Mouse (Mus musculus) skeletal muscle tissue, adult 2 months (tissue): ENCODE measurements around the gene Herc3.
"Not testable (repeated sequence)": the region's sequence is repeated elsewhere in the genome, so short reads cannot be mapped to it uniquely, and the experiment has no call there.

Source experiments
- DNase-seq: peaks from one replicate; pipeline ENCODE4 v3.0.0-alpha.2; 2012; ENCODE audit warnings: low read depth, low spot score

Herc3 gene

DNA sequence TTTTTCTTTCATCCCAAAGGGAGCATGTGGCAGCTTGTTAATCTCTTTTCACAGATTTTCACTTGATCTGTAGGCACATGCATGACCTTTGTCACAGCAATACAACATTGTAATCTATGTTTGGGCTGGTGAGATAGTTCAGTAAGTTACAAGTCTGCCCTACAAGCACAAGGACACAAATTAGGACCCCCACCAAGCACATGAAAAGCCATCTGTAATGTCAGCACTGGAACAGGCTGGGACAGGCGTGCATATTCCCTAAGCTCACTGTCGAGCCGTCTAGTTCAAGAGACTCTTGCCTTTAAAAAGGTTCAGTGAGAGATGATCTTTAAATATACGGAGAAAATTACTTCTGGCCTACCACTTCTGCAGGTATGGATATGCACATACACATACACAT lies 28.3 kb downstream of the Herc3 start:
- no peak for DNase-seq

DNA sequence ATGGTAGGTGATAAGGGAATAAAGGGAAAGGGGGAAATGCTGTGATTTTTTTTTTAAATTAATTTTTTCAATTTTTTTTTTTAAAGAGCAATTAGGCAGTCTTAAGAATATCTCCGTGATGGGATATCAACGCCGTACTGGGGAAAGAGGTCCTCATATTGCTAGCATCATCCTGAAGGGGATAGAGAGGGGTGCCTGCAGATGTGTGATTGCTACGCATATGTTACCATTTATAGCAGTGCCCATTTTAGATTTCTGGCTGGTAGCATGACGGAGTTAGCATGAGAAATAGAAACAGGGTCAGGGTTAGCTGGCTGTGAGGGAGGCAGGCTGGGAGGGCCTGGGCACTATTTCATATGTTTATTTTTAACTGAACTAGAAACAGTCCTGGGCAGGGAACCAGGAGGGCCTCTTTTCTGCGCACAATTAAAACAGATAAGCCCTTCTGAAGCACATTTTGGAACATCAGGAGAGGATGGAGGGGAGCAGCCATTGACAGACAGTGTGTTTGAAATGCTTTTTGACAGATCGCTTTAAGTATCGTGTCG lies 31.3 kb downstream of the Herc3 start:
- peak; percentile 74 for DNase-seq

DNA sequence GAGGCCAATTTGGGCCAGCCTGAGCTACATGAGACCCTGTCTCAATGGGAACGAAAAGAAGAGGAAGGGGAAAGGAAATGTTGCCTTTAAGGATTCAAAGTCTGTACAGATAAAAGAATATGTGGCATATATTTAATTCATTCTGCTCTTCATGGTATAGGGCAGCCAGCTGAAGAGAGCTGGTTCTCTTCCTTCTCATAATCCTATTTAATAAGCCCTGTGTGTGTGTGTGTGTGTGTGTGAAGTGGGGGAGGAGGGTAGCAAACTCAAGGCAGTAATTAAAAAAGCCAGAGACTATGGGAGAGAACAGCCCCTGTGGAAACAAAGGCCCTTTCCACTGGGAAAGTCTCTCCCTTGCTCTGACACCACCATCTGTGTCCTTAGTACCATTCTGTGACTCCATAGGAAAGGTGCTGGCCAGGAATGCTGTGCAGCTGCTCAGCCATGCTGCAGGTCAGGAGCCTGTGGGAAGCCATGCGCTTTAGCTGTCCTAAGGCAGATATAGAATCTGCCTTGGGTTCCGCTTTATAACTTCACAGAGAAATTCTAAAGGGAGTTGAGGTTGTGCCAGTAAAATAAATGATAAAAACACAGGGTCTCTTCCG lies 32.5 kb downstream of the Herc3 start:
- DNase-seq, result no peak

DNA sequence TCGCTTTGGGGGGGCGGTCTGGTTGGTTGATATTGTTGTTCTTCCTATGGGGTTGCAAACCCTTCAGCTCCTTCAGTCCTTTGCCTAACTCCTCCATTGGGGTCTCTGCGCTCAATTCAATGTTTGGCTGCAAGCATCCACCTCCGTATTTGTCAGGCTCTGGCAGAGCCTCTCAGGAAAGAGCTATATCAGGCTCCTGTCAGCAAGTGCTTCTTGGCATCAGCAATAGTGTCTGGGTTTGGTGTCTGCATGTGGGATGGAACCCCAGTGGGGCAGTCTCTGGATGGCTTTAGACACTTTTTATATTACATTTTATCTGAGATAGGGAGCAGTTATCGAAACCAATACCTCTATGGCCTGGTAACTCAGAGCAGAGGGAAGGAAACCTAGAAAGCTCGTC lies 36.6 kb downstream of the Herc3 start:
- not testable (repeated sequence) for DNase-seq

DNA sequence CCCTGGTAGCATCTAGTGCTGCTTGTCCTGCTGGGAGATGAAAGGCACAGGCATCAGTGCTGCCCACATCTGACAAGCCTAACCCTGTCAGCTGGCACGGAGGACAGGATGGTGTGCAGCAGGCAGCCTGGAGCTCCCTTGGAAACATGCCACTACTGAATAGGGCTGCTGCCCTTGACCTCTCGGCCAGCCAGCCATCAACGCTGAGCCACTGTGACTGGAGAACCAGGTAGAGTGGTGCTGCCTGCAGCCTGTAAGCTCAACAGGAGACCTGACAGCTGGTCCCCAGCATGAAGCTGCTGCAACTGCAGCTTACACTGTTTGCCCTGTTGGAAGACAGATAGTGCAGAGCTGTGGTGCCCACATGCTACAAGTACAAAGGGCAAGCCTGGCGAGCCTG lies 48.3 kb downstream of the Herc3 start:
- DNase-seq, result no peak

DNA sequence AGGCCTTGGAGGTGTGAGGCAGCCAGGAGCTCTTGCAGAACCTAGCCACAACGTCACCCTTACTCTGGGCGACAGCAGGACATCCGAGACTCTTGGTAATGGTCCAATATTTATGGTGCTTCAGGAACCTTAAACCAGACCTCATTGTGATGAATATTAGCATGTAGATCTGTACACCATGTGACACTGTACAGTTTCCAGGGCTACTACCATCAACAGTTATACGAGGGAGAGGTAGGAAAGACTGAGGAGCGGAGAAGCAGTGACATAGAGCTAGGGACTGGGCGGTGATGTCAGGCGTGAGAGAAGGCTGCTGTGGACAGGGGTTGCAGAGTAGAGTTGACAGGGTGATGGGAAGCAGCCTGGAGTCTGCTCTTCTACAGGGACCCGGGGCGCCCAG lies 48.7 kb downstream of the Herc3 start:
- no peak for DNase-seq

DNA sequence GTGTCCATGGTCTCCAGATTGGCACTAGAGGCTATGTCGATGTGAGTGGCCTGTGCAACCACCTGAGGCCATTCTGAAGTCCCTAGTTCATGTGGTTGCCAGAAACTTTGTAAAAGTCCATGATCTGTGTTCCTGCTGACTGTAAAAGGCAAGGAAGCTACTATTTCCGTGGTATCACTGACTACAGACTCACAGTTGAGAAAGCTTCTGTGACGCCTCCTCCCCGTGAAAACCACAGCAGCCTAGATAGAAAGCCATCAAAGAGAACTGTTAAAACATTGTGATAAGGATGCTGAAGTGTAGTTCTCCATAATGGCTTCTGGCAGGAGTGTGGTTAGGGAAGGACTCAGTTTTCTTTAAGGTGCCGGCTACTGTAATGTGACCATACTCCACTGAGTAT lies 49.6 kb downstream of the Herc3 start:
- no peak for DNase-seq

DNA sequence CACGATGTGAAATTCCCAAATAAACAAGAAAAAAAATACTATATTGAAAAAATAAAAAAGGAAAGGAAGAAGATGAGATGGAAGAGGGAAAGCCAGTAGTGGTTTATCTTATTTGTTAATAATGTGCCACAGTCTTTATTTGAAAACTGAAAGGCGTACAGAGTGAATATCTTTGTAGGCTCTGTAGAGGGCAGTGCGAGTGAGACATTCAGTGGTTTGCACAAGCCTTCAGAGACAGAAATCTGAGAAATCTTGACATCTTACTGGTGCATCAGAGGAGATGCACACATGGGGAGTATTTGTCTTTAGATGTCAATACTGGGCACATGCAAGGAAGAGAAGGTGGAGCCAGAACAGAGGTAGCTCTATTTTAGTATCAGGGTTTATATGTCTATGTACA lies 50.1 kb downstream of the Herc3 start:
- no peak for DNase-seq

DNA sequence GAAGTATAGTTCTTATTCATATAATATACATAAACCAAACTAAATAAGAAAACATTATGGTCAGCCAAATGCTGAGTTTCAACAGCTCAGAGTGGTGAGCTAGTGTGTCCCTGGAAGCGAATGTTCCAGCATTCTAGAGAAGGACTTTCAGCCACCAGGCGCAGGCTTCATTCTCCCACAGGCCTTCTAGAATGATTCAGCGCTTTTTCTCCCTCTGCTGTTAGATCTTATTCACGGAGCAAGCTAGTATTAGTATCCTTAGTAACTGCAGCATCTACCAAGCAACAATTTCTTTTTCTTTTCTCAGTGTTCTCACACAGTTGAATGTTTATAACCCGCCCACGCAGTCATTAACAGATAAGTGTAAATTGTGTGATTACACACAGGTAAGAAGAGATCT lies 51.0 kb downstream of the Herc3 start:
- no peak for DNase-seq

DNA sequence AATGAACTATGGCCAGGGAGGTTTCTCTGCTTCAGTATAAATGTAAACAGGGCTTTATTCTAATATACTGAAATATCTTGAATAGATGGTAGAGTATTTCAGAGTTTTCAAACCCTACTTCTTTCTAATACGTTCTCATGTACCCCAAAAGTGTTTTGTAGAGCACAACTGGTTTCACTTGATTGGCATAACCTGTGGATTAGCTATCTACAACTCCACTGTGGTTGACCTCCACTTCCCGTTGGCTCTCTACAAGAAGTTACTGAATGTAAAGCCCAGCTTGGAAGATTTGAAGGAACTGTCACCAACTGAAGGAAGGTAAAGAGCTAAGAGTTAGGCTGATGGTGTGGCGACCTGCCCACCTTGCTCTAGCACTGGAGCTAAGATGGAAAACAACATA lies 58.7 kb downstream of the Herc3 start:
- no peak for DNase-seq

DNA sequence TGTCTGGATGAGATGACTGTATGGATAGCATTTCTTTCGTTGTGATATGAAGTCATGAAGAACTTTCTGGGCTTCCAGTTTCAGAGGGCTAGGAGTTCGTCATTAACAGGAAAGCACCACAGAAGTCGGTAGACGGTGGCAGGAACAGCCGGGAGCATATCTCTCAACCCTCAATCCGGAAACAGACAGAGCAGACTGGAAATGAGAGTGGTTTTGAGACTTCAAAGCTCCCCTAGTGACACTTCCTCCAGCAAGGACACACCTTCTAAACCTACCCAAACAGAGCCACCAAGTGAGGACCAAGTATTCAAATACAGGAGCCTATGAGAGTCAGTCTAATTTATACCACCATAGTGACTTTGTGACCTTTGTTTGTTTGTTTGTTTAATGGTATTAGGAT lies 62.0 kb downstream of the Herc3 start:
- no peak for DNase-seq

DNA sequence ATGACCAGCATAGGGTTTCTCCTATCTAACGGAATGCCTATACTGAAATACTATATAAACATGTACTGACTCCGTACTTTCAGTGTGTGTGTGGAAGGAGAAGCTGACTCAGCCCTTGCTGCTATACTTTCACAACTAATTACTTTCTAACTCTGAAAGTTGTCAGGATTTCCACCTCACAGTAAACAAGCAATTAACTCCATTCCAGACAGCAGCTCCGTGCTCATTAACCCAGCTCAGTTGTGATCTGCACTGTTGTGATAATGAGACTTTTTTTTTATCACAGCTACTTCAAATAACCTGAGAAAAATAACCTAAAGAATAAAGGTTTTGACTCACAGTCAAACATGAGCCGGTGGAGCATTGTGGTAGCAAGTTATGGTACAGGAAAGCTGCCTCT lies 63.7 kb downstream of the Herc3 start:
- no peak for DNase-seq

DNA sequence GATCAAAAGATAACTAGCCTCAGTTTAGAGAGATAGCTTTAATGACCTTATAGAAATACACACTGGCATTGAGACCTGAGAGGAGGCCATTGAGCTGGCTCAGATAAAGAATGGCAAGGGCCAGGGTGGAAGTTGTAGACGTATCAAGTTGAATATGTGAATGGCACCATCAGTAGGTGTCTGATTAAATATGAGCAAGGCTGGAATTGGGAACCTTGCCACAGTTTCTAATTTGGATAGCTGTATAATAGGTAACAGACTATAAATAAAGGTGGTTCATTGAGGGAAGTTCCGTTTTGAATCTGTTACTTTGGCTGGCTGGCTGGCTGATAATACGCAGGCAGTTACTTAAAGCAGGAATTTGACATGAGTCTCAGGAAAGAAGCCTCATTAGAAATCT lies 65.4 kb downstream of the Herc3 start:
- peak; percentile 37 for DNase-seq

DNA sequence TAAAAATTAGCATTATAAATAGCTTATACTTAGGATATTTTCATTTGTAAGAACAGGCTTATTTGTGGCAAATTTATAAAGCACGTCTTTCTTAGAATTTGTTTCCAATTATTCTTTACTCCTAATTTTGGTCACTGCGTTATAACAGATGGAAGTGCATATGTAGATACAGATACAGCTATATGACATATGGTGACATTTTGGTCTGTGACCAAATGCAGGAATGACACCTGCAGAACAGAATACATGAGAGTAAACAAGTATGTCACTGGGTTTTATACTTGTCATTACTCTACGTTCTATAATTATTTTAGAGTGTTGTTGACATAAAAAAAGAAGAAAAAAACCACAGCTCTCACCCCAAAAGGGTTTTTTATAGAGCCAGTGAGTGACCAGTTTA lies 67.8 kb downstream of the Herc3 start:
- DNase-seq, result no peak

DNA sequence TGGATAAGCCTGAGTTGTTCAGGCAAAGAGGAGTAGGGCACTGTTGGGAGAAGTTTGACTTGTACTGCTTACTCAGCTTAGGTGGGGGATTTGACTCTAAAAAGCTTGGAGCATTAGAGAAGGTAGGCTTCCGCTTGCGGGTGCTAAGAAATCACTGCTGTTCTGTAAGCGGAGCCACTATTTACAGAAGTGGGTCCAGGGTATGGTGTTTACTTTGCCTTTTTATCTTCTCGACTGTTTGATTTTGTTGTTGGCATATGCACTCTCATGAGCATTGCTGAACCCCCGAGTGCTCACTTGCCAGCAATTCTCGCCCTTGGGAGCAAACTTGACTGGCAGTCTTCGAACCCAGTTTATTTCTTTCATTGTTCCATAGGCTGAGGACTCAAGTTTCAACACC lies 69.3 kb downstream of the Herc3 start:
- no peak for DNase-seq

DNA sequence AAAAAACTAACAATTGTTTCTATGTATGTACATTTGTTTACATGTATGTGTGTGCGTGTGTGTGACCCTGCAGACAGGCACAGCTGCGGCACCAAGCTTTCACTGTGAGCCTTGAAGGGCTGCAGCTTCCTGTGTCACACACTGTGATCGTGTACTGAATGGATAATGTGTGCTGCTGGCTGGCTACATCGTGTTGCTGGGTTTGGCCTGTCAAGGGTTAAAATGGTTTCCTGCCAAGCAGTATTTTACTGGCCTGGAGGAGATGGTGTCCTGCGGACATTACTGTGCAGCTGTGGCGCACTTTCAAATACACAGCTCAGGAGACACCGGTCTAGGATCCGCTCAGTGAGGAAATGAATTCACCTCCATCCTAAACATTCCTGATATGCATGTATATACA lies 71.9 kb downstream of the Herc3 start:
- DNase-seq, result no peak

DNA sequence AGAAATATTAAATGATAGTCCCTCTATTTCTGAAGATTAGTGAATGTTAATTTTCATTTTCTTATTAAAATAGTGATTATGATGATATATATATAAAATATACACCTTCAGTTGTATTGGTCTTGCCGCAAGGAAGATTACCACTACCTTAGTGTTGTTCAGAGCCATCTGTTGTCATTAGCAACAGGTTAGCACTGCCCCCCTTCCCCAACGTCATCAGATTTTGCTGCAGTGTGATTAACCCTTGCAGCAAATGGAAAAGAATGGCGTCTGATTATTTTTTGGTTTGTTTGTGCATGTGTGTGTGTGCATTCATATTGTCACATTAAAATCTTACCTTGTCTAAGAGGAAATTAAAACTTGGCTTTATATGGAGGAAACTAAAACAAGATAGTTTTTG lies 73.3 kb downstream of the Herc3 start:
- no peak for DNase-seq

DNA sequence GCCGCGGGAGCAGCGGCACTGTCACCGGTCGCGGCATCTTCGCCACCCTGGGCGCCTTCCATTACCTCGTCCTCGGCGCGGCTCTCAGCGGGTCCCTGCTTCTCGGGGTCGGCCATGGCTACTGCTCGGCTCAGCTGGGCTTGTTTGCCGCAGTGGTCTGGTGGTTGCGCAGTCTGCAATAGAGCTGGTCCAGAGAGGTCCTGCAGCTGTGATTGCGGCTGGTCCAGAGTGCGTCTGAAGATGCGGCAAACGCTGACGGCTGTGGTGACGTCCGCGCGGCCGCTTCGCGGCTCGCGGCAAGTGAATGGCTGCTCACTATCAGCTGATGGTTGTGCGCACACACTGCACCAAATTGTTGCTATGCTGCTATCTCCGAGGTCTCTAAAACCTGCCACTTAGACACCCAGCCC lies 75.6 kb downstream of the Herc3 start, which contains the start of gene Nap1l5:
Gene Nap1l5, minus strand, starts transcription at position 225 of the 410 bp plus-strand sequence.
- no peak for DNase-seq

DNA sequence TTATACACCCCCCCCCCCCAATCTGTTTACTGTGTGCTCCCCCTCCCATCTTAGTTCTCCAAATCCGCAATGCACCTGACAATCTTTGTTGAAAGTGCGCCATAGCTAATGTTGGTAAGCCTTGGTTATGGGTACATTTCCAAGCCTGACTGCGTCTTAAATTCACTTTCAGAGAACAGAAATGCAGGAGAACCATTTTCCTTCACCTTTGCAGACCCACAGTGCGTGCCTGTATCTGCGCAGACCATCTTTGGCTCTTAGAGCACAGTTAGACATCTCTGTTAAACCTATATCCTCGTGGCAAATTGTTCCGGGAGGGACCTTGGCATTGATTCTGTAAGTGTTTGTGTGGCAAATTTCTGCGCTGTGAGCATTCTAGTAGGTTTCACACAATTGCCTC lies 76.1 kb downstream of the Herc3 start:
- DNase-seq, result no peak

DNA sequence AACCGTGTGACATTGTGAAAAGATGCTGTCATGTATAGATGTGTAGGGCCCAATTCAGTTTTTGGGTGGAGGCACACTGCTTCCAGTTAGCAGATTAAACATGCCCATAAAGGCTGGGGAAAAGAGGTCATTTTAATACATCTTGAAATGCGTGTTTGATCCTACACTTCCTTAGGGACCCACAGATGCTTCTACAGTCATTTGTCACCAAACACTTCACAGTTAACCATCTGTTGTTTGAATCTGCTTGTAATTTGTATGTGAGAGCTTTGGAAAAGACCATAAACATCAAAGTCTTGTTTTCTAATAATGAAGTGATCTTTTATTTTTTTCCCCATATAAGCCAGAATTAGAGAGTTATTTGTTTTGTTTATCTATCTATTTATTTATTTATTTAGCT lies 76.5 kb downstream of the Herc3 start:
- DNase-seq, result no peak

DNA sequence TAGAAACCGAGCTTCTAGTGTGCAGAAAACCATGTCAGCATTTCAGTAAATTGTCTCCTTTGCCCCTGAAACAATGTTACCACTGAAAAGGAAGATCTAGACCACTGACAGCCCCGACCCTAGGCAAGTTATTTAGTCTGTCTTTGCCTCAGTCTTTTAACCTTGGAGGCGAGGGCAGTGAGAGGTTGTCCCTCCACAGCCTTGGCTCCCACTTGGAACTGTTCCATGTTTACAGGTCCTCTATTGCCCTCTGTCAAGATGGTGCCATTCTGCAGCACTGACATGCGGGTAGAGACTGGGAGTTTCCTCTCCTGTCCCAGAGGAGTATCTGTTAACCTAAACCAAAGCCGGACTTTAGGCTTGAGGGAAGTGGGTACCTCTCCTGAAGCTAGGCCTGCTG lies 81.6 kb downstream of the Herc3 start:
- no peak for DNase-seq

DNA sequence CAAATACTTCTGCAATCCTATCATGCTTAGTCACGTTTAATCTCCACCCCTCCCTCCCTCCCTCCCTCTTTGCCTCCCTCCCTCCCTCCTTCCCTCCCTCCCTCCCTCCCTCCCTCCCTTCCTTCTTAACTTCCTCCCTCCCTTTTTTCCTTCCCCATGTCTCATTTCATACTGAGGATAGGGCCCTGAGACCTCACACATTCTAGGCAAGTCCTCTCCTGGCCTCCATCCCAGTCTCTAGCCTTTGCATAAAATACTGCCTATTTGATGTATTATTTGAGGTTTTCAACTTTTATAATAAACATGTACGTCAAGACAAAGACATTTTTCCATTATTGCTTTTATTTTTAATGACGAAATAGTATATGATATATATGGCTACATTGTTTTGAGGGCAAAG lies 82.3 kb downstream of the Herc3 start:
- no peak for DNase-seq

DNA sequence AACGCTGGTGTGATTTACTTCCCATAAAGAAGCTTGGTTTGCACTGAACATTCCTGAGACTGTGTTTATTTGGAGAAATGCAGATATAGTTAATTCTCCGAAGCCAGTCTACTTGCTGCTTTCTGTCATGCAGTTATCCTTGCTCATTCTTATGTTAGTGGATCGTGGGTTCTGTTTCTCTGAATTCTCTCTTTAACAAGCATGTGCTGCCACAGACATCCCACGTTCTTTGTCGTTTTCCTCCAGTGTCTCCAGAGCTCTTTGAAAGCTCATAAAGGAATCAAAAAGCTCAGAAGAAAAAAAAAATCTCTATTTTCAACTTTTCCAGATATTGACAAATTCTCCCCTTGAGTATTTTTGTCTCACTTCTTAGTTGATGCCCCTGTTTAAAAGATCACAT lies 82.7 kb downstream of the Herc3 start:
- DNase-seq, result no peak

DNA sequence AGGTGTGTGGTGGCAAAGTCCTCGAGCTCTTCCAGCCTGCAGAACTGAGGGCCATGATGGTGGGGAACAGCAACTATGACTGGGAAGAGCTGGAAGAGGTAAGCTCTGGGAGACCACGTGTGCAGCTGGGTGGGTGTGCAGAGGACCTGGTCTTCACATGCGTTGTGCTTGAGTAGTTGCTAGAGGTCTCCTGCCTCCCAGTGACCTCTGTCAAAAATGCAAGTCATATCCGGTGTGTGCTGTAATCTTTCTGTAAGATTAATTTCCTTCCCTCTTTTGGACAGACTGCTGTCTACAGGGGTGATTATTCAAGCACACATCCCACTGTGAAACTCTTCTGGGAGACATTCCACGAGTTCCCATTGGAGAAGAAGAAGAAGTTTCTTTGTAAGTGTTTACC lies 85.2 kb downstream of the Herc3 start:
- DNase-seq, result no peak
